Mouse (Mus musculus) small intestine, adult 2 months (tissue): ENCODE data around the gene Gm12248. TPM values are rescaled to one million over a fixed set of nuclear protein-coding genes. Genes with fewer than 3 reads are reported as not detected.

Experiments used
- H3K27ac ChIP-seq: fragments of 200-500 bp; 2 replicates; pipeline ENCODE4 v1.5.1; 2012; ENCODE audit warnings: low read depth, low read length, control low read depth, inconsistent platforms; ENCODE audit not compliant: insufficient read depth
- H3K27me3 ChIP-seq: fragments of 200-500 bp; 2 replicates; pipeline ENCODE4 v1.6.1; 2012; ENCODE audit warnings: mild to moderate bottlenecking, moderate library complexity, low read length, inconsistent platforms; ENCODE audit not compliant: control insufficient read depth, insufficient read depth
- H3K36me3 ChIP-seq: fragments of 200-500 bp; 2 replicates; pipeline ENCODE4 v1.6.1; 2012; ENCODE audit warnings: mild to moderate bottlenecking, low read length, control low read depth, inconsistent platforms; ENCODE audit not compliant: control insufficient read depth, insufficient read depth
- H3K4me1 ChIP-seq: fragments of 200-500 bp; 2 replicates; pipeline ENCODE4 v1.6.1; 2012; ENCODE audit warnings: low read length, inconsistent platforms, mixed read lengths; ENCODE audit not compliant: control insufficient read depth, insufficient read depth, insufficient read length
- H3K4me3 ChIP-seq: fragments of 200-500 bp; 2 replicates; pipeline ENCODE4 v1.5.1; 2012; ENCODE audit warnings: low read depth, mild to moderate bottlenecking, control low read depth, inconsistent platforms, low read length, moderate library complexity
- CTCF ChIP-seq: fragments of 200-500 bp; IDR thresholded peaks from 2 replicates; pipeline ENCODE4 v1.5.1; 2012; ENCODE audit warnings: low read depth, mild to moderate bottlenecking, control low read depth, inconsistent platforms, low read length, moderate library complexity, mixed read lengths; ENCODE audit not compliant: insufficient replicate concordance, insufficient read length; ENCODE audit errors: extremely low read depth
- POLR2A ChIP-seq: fragments of 200-500 bp; IDR thresholded peaks from 2 replicates; pipeline ENCODE4 v1.6.1; 2012; ENCODE audit warnings: low read depth, mild to moderate bottlenecking, control low read depth, inconsistent platforms, low read length, moderate library complexity
- WGBS: fragments of 180-500 bp; shearing (Covaris S2); methylation state at CpG from one replicate; pipeline ENCODE4 v1.1.7; 2018; 5-methylcytosine and 5-hydroxymethylcytosine counted together
- polyA plus RNA-seq: library from polyadenylated mRNA; depleted of rRNA; stranded (reverse); fragments of >200 nt; gene quantifications from 2 replicates; pipeline ENCODE4 v1.2.3, GENCODE M21; 2012; rRNA removed

The Gm12248 gene
- polyA plus RNA-seq, 1 experiment: 0.23 TPM

DNA sequence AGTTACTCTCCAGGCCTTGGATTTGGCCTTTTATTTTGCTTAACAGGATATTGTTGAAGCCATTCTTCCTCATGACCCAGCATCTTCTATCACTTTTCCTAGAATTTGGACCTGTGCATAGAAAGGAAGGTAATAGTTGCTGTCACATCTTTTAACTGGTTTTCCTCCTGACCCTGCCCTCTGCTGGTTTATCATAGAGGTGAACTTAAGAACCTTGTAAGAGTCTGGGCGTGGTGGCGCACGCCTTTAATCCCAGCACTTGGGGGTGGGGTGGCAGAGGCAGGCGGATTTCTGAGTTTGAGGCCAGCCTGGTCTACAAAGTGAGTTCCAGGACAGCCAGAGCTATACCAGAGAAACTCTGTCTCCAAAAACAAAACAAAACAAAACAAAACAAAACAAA, 74.2 kb downstream of the Gm12248 start:
- Histone ChIP-seq H3K36me3 (no peaks in the 10 kb centered on the region), H3K4me3 (no peak overlapping the region), H3K27ac (peak overlapping the region; percentile 27; the same call in 1 of the 2 replicates), H3K27me3 (no peaks in the 10 kb centered on the region), H3K4me1 (peaks cover 46% of the 10 kb centered on the region)
- no peak for TF ChIP-seq CTCF
- no peak for TF ChIP-seq POLR2A
- WGBS: 27% methylated on average over 4 of the region's 4 CpGs

DNA sequence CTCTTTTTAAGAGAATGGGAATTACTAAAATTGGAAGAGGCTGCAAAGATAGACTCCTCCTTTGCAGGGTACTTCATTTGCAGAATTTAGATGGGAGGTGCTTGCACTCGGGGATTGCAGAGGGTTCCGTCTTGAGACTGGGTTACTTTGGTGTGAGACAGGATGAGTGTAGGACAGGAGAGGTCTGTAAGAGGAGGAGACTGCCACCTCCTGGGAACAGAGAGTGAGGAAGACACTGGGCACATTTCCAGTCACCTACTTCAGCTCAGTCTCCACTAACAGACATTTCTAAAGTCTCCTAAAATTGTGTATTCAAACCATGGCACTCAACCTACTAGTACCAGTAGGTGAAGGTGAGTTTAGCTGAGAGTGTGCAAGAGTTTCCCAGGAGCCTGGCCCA, 74.6 kb downstream of the Gm12248 start:
- 11% methylated on average over 2 of the region's 2 CpGs for WGBS
- no peak for TF ChIP-seq POLR2A
- no peak for TF ChIP-seq CTCF
- Histone ChIP-seq H3K27me3 (no peaks in the 10 kb centered on the region), H3K4me1 (peaks cover 47% of the 10 kb centered on the region), H3K36me3 (no peaks in the 10 kb centered on the region), H3K4me3 (no peak overlapping the region), H3K27ac (peak overlapping the region; percentile 27; the same call in 1 of the 2 replicates)

DNA sequence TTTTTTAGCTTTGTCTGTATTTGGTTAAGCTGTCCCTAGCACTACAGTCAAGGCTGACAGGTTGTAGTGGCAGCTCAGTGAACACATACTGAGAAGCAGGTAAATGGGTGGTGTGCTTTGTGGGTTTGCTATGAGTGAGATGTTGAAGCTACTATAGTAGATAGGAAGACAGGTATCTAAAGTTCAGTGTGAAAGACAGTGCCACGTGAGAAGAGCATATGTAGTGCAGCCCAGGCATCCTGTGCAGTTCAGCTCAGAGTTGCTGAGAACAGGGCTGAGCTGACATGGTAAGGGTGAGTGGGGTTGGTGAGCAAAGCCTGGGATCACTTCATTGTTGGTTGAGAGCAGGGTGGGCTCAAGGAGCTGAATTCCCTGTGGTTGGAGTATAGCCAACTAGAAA, 75.5 kb downstream of the Gm12248 start:
- no peak overlapping the region for H3K4me3 ChIP-seq
- 22% methylated on average over 1 of the region's 1 CpGs for WGBS
- peaks cover 50% of the 10 kb centered on the region for H3K4me1 ChIP-seq
- H3K36me3 ChIP-seq: no peaks in the 10 kb centered on the region
- H3K27ac ChIP-seq: 0 out of 2 replicates have a peak overlapping the region, but pooled peaks have one; percentile 18
- no peak for TF ChIP-seq POLR2A
- no peaks in the 10 kb centered on the region for H3K27me3 ChIP-seq

DNA sequence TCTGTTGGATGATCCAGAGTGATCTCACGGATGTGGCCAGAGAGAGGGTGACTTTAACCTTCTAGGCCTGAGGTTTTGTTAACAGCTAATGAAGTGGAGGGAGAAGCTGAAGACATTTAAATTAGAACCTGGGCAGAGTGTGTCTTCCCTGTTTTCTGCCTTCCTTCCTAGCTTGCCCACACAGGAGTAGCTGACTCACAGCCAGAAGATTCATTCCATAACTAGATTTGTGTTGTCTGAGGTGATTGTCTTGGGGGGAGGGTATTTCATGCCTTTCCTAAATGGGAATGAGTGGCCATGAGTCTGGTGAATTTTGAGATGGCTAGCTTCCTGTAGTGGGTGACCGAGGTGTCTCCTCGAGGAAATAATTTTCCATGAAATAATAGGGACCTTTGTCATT, 76.6 kb downstream of the Gm12248 start:
- no peak overlapping the region for H3K4me3 ChIP-seq
- H3K27me3 ChIP-seq: no peaks in the 10 kb centered on the region
- peak overlapping the region; percentile 12; the same call in 1 of the 2 replicates for H3K27ac ChIP-seq
- TF ChIP-seq POLR2A (no peak), CTCF (no peak)
- 18% methylated on average over 3 of the region's 3 CpGs for WGBS
- no peaks in the 10 kb centered on the region for H3K36me3 ChIP-seq
- H3K4me1 ChIP-seq: peaks cover 46% of the 10 kb centered on the region

DNA sequence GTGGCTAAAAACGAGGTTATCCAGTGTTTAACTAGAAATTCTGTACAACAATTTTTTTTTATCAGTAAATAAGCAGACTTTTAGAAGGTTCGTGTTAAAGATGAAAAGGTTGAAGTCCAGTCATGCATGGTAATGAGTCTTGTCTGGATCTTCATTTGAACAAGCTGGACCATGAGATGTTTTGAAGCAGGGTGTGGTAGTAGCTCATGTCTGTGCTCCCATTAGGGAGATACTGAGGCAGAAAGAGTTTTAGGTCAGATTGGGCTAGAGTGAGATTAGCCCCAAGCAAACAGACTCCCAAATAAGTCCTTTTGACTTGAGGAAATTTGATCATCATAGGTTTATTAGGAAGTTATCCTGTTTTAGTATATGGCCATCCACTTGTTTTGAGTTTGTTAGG, 77.6 kb downstream of the Gm12248 start:
- 13% methylated on average over 2 of the region's 2 CpGs for WGBS
- H3K27ac ChIP-seq: 0 out of 2 replicates have a peak overlapping the region, but pooled peaks have one; percentile 62
- H3K36me3 ChIP-seq: no peaks in the 10 kb centered on the region
- TF ChIP-seq POLR2A: no peak
- TF ChIP-seq CTCF: no peak
- H3K27me3 ChIP-seq: no peaks in the 10 kb centered on the region
- no peak overlapping the region for H3K4me3 ChIP-seq
- H3K4me1 ChIP-seq: peaks cover 42% of the 10 kb centered on the region

DNA sequence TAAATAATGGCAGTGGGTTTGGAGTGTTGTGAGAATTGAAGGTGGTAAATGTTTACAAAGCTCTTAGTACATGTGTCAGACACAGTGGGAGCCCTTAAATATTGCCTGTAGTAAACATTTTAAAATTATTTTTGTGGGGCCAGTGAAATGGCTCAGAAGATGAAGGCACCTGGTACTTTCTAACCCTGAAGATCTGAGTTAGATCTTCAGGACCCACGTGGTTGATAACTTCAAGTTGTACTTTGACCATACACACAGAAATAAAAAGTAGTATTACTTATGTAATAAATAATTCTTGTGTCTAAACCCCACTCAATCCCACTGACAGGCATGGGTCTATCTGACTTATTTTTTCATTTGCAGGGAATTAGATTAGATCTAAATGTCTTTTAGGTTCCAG, 78.3 kb downstream of the Gm12248 start:
- Histone ChIP-seq H3K4me3 (no peak overlapping the region), H3K27ac (peak overlapping the region; percentile 62; the same call in 1 of the 2 replicates), H3K4me1 (peaks cover 42% of the 10 kb centered on the region), H3K27me3 (no peaks in the 10 kb centered on the region), H3K36me3 (no peaks in the 10 kb centered on the region)
- WGBS: 19% methylated on average over 1 of the region's 1 CpGs
- no peak for TF ChIP-seq CTCF
- no peak for TF ChIP-seq POLR2A

Other genes starting within 250 kb of the Gm12248 start
- 16.9 and 25.9 TPM in 2 replicates for gene Larp1, start 84.1 kb downstream of the Gm12248 start, polyA plus RNA-seq
- gene Cnot8, start 11.0 kb upstream of the Gm12248 start, polyA plus RNA-seq: 15.1 and 26.6 TPM in 2 replicates
- 2.5 and 3.5 TPM in 2 replicates for gene Gemin5, start 75.4 kb upstream of the Gm12248 start, polyA plus RNA-seq
- gene Mrpl22, start 78.5 kb upstream of the Gm12248 start, polyA plus RNA-seq: 8.3 and 13.9 TPM in 2 replicates
- 10.8 and 27.7 TPM in 2 replicates for gene Igtp, start 106.4 kb upstream of the Gm12248 start, polyA plus RNA-seq
- gene Irgm2, start 106.5 kb upstream of the Gm12248 start, polyA plus RNA-seq: 7.1 and 22.7 TPM in 2 replicates
- gene 4930438A08Rik, start 181.7 kb upstream of the Gm12248 start, polyA plus RNA-seq: 0.28 and 0.71 TPM in 2 replicates
- 14.1 and 15.8 TPM in 2 replicates for gene Zfp692, start 213.9 kb upstream of the Gm12248 start, polyA plus RNA-seq
- 17.5 and 17.8 TPM in 2 replicates for gene Zfp672, start 237.2 kb upstream of the Gm12248 start, polyA plus RNA-seq
- 14.9 and 22.7 TPM in 2 replicates for gene Sh3bp5l, start 237.6 kb upstream of the Gm12248 start, polyA plus RNA-seq